Mouse (Mus musculus): Measurements from ENCODE around the gene Pbx2.
"Not testable (repeated sequence)": the region's sequence is repeated elsewhere in the genome, so short reads cannot be mapped to it uniquely, and the experiment has no call there.

The Pbx2 gene

GRCm38 (mm10) chr17:34591029-34591993 is at the start of gene Pbx2:
TSS of gene Pbx2 (plus strand) at chr17:34591266.
- peak; percentile 73 for DNase-seq

GRCm38 (mm10) chr17:34543567-34543966 is 47.5 kb upstream of the Pbx2 start:
- DNase-seq = not testable (repeated sequence)

- DNase-seq = no peak
Measured at GRCm38 (mm10) chr17:34546797-34547196, 44.3 kb upstream of the Pbx2 start.

- DNase-seq = no peak
Measured at GRCm38 (mm10) chr17:34547601-34548000, 43.5 kb upstream of the Pbx2 start.

- DNase-seq = no peak
Measured at GRCm38 (mm10) chr17:34549156-34549555, 41.9 kb upstream of the Pbx2 start.

GRCm38 (mm10) chr17:34549843-34550242 is 41.2 kb upstream of the Pbx2 start:
- no peak for DNase-seq

GRCm38 (mm10) chr17:34555483-34555882 is 35.6 kb upstream of the Pbx2 start:
- peak; percentile 52 for DNase-seq

GRCm38 (mm10) chr17:34556406-34556805 is 34.7 kb upstream of the Pbx2 start:
- no peak for DNase-seq

GRCm38 (mm10) chr17:34557411-34557810 is 33.7 kb upstream of the Pbx2 start:
- DNase-seq = no peak

GRCm38 (mm10) chr17:34559116-34559515 is 31.9 kb upstream of the Pbx2 start:
- no peak for DNase-seq

GRCm38 (mm10) chr17:34559895-34560294 is 31.2 kb upstream of the Pbx2 start:
- DNase-seq = no peak

- DNase-seq = no peak
Measured at GRCm38 (mm10) chr17:34560438-34560837, 30.6 kb upstream of the Pbx2 start.

- DNase-seq = no peak
Measured at GRCm38 (mm10) chr17:34561200-34561599, 29.9 kb upstream of the Pbx2 start.

GRCm38 (mm10) chr17:34562595-34562994 is 28.5 kb upstream of the Pbx2 start:
- no peak for DNase-seq

- DNase-seq = no peak
Measured at GRCm38 (mm10) chr17:34563354-34563753, 27.7 kb upstream of the Pbx2 start.

GRCm38 (mm10) chr17:34564003-34564421 is 27.1 kb upstream of the Pbx2 start, which contains the start of gene Notch4:
TSS of gene Notch4 (plus strand) at chr17:34564268.
- DNase-seq = no peak

- DNase-seq = no peak
Measured at GRCm38 (mm10) chr17:34564796-34565195, 26.3 kb upstream of the Pbx2 start.

GRCm38 (mm10) chr17:34567311-34567710 is 23.8 kb upstream of the Pbx2 start:
- DNase-seq = no peak

GRCm38 (mm10) chr17:34568421-34568820 is 22.6 kb upstream of the Pbx2 start:
- DNase-seq = no peak

- no peak for DNase-seq
Measured at GRCm38 (mm10) chr17:34569919-34570318, 21.1 kb upstream of the Pbx2 start.

GRCm38 (mm10) chr17:34571875-34572274 is 19.2 kb upstream of the Pbx2 start:
- DNase-seq = no peak

GRCm38 (mm10) chr17:34572361-34572760 is 18.7 kb upstream of the Pbx2 start:
- DNase-seq = no peak

GRCm38 (mm10) chr17:34576577-34576976 is 14.5 kb upstream of the Pbx2 start:
- no peak for DNase-seq

- DNase-seq = no peak
Measured at GRCm38 (mm10) chr17:34578070-34578469, 13.0 kb upstream of the Pbx2 start.

Data from cerebellum, adult 11-12 months (tissue).